Mouse (Mus musculus): ENCODE data around the gene Camkv. TPM values are rescaled to one million over a fixed set of nuclear protein-coding genes. Genes with fewer than 3 reads are reported as not detected.

Camkv gene
- polyA plus RNA-seq (2014; fragmentation: Nextera tagmentation; extraction: Ambion mirVana) = 2.2 and 2.6 TPM in 2 replicates

DNA sequence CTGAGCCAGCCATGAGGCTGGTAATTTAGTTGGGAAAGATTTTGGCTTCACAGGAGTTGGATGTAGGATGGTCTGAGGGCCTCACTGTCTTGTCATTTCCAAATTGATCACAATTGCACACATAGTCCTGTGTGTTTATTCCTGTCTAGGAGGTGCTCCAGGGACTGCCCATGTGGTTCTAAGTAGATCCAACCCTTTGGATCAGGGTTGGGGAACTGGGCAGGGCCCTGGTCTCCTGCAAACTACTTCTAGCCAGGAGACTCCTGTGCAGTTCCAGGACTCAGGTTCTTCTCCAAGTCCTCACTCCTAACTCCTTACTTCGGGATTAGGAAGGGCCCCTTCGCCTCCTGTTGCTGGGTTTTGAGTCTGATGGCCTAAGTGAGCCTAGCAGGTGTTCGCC lies at the start of gene Camkv:
Camkv (plus strand) TSS at position 301 of the 400 bp plus-strand sequence.
- H3K9me3 ChIP-seq (ENCODE audit: control insufficient read depth, low read length) = no peaks in the 10 kb centered on the region
- peak within 1 kb of the TSS; percentile 74 for H3K4me2 ChIP-seq (ENCODE audit: low read depth, low read length)
- H3K27me3 ChIP-seq (replicated peaks; ENCODE audit: control insufficient read depth, insufficient read depth, low read length) = 0 out of 2 replicates have a peak, but pooled peaks cover 16% of the 10 kb centered on the region
- H3K4me1 ChIP-seq (ENCODE audit: control insufficient read depth, insufficient read depth, low read length) = peaks cover 8% of the 10 kb centered on the region; the same call in 1 of the 2 replicates
- no peak within 1 kb of the TSS for H3K27ac ChIP-seq (replicated peaks; ENCODE audit: low read depth, low read length)
- ATAC-seq (ENCODE audit: low read depth) = no peak
- peak within 1 kb of the TSS; percentile 65 for H3K9ac ChIP-seq (ENCODE audit: low read depth, low read length)
- DNase-seq (ENCODE audit: low spot score) = no peak
- H3K36me3 ChIP-seq (ENCODE audit: control insufficient read depth, insufficient read depth, low read length) = no peaks in the 10 kb centered on the region
- 15% methylated on average over 3 of the region's 3 CpGs for WGBS
- H3K4me3 ChIP-seq (ENCODE audit: low read depth, low read length) = peak within 1 kb of the TSS; percentile 44

DNA sequence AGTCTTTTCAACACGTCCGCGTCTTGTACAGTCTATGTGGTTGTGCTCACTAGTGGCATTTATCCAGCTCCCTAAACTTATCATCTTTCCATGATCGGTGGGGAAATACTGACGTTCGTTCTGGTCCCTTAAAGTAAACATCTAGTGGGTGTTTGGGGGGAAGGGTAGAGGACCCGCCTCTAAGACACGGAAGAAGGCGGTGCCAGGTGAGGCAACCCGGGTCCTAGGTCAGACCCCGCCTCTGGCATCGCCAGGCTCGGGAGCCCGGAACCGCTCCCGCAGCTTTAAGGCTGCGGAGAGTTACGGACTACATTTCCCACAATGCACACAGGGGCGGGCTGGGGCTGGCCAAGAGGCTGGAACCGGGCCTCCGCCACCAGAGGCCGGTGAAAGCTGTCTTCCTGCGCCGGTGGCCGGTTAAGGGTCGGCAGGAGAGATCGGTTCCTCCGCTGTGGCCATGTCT lies 47.6 kb upstream of the Camkv start, which contains the start of gene Mon1a:
Mon1a (plus strand) TSS at position 348 of the 463 bp plus-strand sequence.
- under 1% methylated on average over 20 of the region's 28 CpGs for WGBS
- H3K4me2 ChIP-seq (ENCODE audit: low read depth, low read length) = peak within 1 kb of the TSS; percentile 88
- ATAC-seq (ENCODE audit: low read depth) = peak; percentile 98

DNA sequence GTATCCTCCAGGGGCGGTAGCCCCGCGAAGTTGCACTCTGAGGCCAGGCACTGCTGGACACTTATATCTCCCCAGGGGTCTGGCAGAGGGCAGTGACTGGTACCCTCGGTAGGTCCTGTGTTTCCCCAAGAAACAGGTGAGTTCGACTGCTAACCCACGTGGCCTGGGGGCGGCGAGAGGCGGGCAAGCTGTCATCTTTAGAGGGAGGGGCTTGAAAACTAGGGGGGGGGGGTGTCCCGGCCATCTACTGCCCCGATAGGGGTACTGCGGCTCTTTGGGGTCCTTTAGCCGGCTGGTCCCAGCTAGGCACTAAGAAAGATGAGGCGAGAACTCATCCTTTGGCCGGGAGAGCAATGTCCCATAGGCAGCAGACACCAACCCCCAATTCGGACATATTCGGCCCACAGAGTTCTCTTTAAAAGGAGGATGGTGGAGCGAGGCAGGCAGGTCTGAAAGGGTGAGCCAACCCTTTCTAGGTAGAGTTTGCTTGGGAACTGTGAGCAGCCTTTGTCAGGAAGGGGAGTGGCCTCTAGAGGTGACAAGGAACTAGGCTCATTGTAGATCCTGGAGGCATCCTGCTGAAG lies 47.1 kb upstream of the Camkv start:
- Histone ChIP-seq H3K4me1 (ENCODE audit: control insufficient read depth, insufficient read depth, low read length) (peaks cover 6% of the 10 kb centered on the region), H3K36me3 (ENCODE audit: control insufficient read depth, insufficient read depth, low read length) (no peaks in the 10 kb centered on the region), H3K27me3 (replicated peaks; ENCODE audit: control insufficient read depth, insufficient read depth, low read length) (no peaks in the 10 kb centered on the region; the same call in 1 of the 2 replicates), H3K4me3 (ENCODE audit: low read depth, low read length) (peak overlapping the region; percentile 85), H3K9ac (ENCODE audit: low read depth, low read length) (peak overlapping the region; percentile 78), H3K27ac (replicated peaks; ENCODE audit: low read depth, low read length) (peak overlapping the region; percentile 40; the same call in 1 of the 2 replicates), H3K4me2 (ENCODE audit: low read depth, low read length) (peak overlapping the region; percentile 88), H3K9me3 (ENCODE audit: control insufficient read depth, low read length) (no peaks in the 10 kb centered on the region)
- ATAC-seq (ENCODE audit: low read depth) = peak; percentile 67
- under 1% methylated on average over 17 of the region's 18 CpGs for WGBS
- peak; percentile 32 for DNase-seq (ENCODE audit: low spot score)

More for the DNA sequence above, 47.6 kb upstream of the Camkv start, which contains the start of gene Mon1a:
- no peaks in the 10 kb centered on the region; the same call in 1 of the 2 replicates for H3K27me3 ChIP-seq (replicated peaks; ENCODE audit: control insufficient read depth, insufficient read depth, low read length)
- peaks cover 6% of the 10 kb centered on the region for H3K4me1 ChIP-seq (ENCODE audit: control insufficient read depth, insufficient read depth, low read length)
- DNase-seq (ENCODE audit: low spot score) = peak; percentile 94
- H3K27ac ChIP-seq (replicated peaks; ENCODE audit: low read depth, low read length) = peak within 1 kb of the TSS; percentile 40; the same call in 1 of the 2 replicates
- H3K9me3 ChIP-seq (ENCODE audit: control insufficient read depth, low read length) = no peaks in the 10 kb centered on the region
- H3K36me3 ChIP-seq (ENCODE audit: control insufficient read depth, insufficient read depth, low read length) = no peaks in the 10 kb centered on the region
- peak within 1 kb of the TSS; percentile 78 for H3K9ac ChIP-seq (ENCODE audit: low read depth, low read length)
- H3K4me3 ChIP-seq (ENCODE audit: low read depth, low read length) = peak within 1 kb of the TSS; percentile 85

DNA sequence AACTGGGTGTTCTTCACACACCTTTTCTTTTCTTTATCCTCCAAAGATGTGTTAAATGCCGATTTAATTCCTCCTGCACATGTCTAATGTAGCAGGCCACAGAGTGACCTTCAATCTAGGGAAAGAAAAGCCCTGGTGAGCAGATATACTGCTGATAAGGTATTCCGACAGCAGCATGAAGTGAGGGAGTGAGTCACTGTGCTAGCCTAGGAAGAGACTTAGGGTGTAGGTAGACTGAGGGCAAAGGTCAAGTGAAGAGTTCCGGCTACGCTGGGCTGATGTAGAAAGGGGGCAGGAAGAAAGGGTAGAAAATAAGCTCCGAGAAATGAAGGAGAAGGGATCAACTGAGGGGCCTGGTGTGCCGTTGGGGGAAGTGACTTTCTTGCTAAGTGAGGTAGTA lies 45.2 kb upstream of the Camkv start:
- Histone ChIP-seq H3K4me3 (ENCODE audit: low read depth, low read length) (no peak overlapping the region), H3K9ac (ENCODE audit: low read depth, low read length) (no peak overlapping the region), H3K4me2 (ENCODE audit: low read depth, low read length) (no peak overlapping the region), H3K27me3 (replicated peaks; ENCODE audit: control insufficient read depth, insufficient read depth, low read length) (no peaks in the 10 kb centered on the region; the same call in 1 of the 2 replicates), H3K9me3 (ENCODE audit: control insufficient read depth, low read length) (no peaks in the 10 kb centered on the region), H3K36me3 (ENCODE audit: control insufficient read depth, insufficient read depth, low read length) (no peaks in the 10 kb centered on the region), H3K4me1 (ENCODE audit: control insufficient read depth, insufficient read depth, low read length) (peaks cover 6% of the 10 kb centered on the region), H3K27ac (replicated peaks; ENCODE audit: low read depth, low read length) (no peak overlapping the region)
- DNase-seq (ENCODE audit: low spot score) (no peak), ATAC-seq (ENCODE audit: low read depth) (no peak)
- WGBS = 87% methylated on average over 6 of the region's 6 CpGs

DNA sequence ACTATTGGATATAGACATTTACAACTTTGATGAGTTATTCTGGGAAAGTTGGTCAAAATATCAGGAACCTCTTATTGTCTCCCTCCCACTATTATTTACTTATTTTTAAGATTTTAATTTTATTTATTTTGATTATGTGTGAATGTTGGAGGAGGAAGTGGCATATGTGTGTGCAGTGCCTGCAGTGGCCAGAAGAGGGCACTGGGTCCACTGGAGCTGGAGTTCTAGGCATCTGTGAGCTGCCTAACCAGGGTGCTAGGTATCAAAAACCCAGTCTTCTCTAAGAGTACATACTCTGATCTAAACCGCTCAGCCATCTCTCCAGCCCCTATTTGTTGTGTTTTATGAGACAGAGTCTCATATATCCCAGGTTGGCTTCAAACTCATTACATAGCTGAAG lies 44.5 kb upstream of the Camkv start:
- H3K36me3 ChIP-seq (ENCODE audit: control insufficient read depth, insufficient read depth, low read length) = no peaks in the 10 kb centered on the region
- no peak for ATAC-seq (ENCODE audit: low read depth)
- no peak overlapping the region for H3K4me3 ChIP-seq (ENCODE audit: low read depth, low read length)
- peaks cover 6% of the 10 kb centered on the region for H3K4me1 ChIP-seq (ENCODE audit: control insufficient read depth, insufficient read depth, low read length)
- WGBS = 94% methylated on average over 1 of the region's 1 CpGs
- no peak for DNase-seq (ENCODE audit: low spot score)
- no peaks in the 10 kb centered on the region; the same call in 1 of the 2 replicates for H3K27me3 ChIP-seq (replicated peaks; ENCODE audit: control insufficient read depth, insufficient read depth, low read length)
- H3K27ac ChIP-seq (replicated peaks; ENCODE audit: low read depth, low read length) = no peak overlapping the region
- no peaks in the 10 kb centered on the region for H3K9me3 ChIP-seq (ENCODE audit: control insufficient read depth, low read length)
- H3K4me2 ChIP-seq (ENCODE audit: low read depth, low read length) = no peak overlapping the region
- H3K9ac ChIP-seq (ENCODE audit: low read depth, low read length) = no peak overlapping the region

DNA sequence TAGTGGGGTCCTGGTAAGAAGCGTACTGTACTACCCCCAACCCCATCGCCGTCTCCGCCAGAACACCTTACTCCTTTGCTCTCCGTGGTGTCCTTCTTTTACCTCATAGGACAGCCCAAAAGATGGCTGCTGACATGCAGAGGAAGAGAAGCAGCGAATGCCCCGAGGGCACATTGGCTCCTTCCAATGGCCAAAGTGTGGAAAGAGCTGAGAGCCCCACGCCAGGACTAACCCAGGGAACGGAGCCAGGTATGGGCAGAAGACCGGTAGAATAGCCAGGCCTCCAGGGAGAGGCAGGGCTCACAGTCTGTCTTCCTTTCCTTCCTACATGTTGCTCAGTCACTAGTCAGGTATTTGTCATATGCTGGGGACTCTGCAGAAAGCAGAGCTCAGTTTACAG lies 36.9 kb upstream of the Camkv start:
- H3K9ac ChIP-seq (ENCODE audit: low read depth, low read length) = no peak overlapping the region
- ATAC-seq (ENCODE audit: low read depth) = no peak
- WGBS = 76% methylated on average over 10 of the region's 10 CpGs

DNA sequence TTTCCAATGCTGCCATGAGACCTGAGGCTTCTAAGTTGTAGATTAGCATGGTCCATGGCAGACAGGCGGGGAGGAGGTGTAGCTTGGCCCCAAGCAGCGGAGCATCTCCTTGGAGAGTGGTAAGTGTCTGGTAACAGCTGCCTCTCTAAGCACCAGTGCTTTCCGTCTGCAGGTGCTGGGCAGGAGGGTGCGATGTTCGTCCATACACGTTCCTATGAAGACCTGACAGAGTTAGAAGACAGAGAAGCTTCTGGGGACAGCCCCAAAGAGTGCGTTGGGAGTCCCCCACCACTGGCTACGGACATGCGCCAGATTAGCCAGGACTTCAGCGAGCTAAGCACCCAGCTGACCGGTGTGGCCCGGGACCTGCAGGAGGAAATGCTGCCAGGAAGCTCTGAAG lies 35.6 kb upstream of the Camkv start:
- ATAC-seq (ENCODE audit: low read depth) (no peak), DNase-seq (ENCODE audit: low spot score) (no peak)
- no peak overlapping the region for H3K27ac ChIP-seq (replicated peaks; ENCODE audit: low read depth, low read length)
- H3K4me1 ChIP-seq (ENCODE audit: control insufficient read depth, insufficient read depth, low read length) = 0 out of 2 replicates have a peak, but pooled peaks cover under 1% of the 10 kb centered on the region
- no peaks in the 10 kb centered on the region for H3K9me3 ChIP-seq (ENCODE audit: control insufficient read depth, low read length)
- no peak overlapping the region for H3K4me3 ChIP-seq (ENCODE audit: low read depth, low read length)
- H3K36me3 ChIP-seq (ENCODE audit: control insufficient read depth, insufficient read depth, low read length) = peaks cover 7% of the 10 kb centered on the region
- H3K9ac ChIP-seq (ENCODE audit: low read depth, low read length) = no peak overlapping the region
- WGBS = 63% methylated on average over 12 of the region's 12 CpGs
- H3K4me2 ChIP-seq (ENCODE audit: low read depth, low read length) = no peak overlapping the region
- peaks cover 15% of the 10 kb centered on the region for H3K27me3 ChIP-seq (replicated peaks; ENCODE audit: control insufficient read depth, insufficient read depth, low read length)

More for the DNA sequence above, 36.9 kb upstream of the Camkv start:
- H3K9me3 ChIP-seq (ENCODE audit: control insufficient read depth, low read length) = no peaks in the 10 kb centered on the region
- no peak overlapping the region for H3K4me2 ChIP-seq (ENCODE audit: low read depth, low read length)
- H3K27ac ChIP-seq (replicated peaks; ENCODE audit: low read depth, low read length) = no peak overlapping the region
- H3K4me1 ChIP-seq (ENCODE audit: control insufficient read depth, insufficient read depth, low read length) = no peaks in the 10 kb centered on the region
- no peak overlapping the region for H3K4me3 ChIP-seq (ENCODE audit: low read depth, low read length)
- peaks cover 7% of the 10 kb centered on the region for H3K36me3 ChIP-seq (ENCODE audit: control insufficient read depth, insufficient read depth, low read length)
- DNase-seq (ENCODE audit: low spot score) = no peak
- peaks cover 15% of the 10 kb centered on the region for H3K27me3 ChIP-seq (replicated peaks; ENCODE audit: control insufficient read depth, insufficient read depth, low read length)

DNA sequence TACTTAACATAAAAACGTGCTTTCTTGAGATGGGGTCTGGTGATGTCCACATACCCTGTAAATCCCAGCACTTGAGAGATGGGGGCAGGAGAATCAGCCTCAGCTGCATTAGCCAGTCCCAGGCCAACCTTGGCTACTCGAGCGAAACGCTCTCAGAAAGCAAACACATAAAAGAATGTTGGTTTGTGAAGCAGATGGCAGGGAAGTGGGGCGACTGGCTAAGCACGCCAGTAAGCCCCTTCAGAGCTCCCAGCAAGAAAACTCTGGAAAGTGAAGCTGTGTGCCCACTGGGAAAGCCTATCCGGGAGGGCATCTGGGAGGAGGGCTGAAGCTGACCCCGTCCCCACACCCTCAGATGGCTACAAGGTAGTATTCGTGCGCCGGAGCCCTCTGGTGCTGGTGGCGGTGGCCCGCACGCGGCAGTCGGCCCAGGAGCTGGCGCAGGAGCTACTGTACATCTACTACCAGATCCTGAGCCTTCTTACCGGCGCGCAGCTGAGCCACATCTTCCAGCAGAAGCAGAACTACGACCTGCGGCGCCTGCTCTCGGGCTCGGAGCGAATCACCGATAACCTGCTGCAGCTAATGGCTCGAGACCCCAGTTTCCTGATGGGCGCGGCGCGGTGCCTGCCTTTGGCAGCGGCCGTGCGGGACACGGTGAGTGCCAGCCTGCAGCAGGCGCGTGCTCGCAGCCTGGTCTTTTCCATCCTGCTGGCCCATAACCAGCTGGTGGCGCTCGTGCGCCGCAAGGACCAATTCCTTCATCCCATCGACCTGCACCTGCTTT lies 34.4 kb upstream of the Camkv start:
- H3K9me3 ChIP-seq (ENCODE audit: control insufficient read depth, low read length) = no peaks in the 10 kb centered on the region
- H3K4me1 ChIP-seq (ENCODE audit: control insufficient read depth, insufficient read depth, low read length) = peaks cover 7% of the 10 kb centered on the region
- 10% methylated on average over 44 of the region's 44 CpGs for WGBS
- DNase-seq (ENCODE audit: low spot score) = peak; percentile 77
- peak overlapping the region; percentile 32 for H3K4me3 ChIP-seq (ENCODE audit: low read depth, low read length)
- no peak overlapping the region for H3K27ac ChIP-seq (replicated peaks; ENCODE audit: low read depth, low read length)
- H3K27me3 ChIP-seq (replicated peaks; ENCODE audit: control insufficient read depth, insufficient read depth, low read length) = peaks cover 15% of the 10 kb centered on the region
- H3K9ac ChIP-seq (ENCODE audit: low read depth, low read length) = peak overlapping the region; percentile 54
- peak; percentile 74 for ATAC-seq (ENCODE audit: low read depth)
- peaks cover 7% of the 10 kb centered on the region for H3K36me3 ChIP-seq (ENCODE audit: control insufficient read depth, insufficient read depth, low read length)
- H3K4me2 ChIP-seq (ENCODE audit: low read depth, low read length) = peak overlapping the region; percentile 56

Data from embryonic facial prominence, embryonic 14.5 days (tissue).